Mouse (Mus musculus) spleen, embryonic (tissue): ENCODE data around the gene Pxk.

ENCODE experiments used
- CTCF ChIA-PET: fragments of 350-600 bp; sonication (Branson Sonifier 250); formaldehyde crosslinking; loops from one replicate; lab custom pipeline; 2022; lab: Charles Lee

The Pxk gene

GRCm38 (mm10) chr14:8097978-8098686 is at the start of gene Pxk:
TSS of gene Pxk (plus strand) at chr14:8098211.
- CTCF ChIA-PET, result interaction anchor here (0.8 kb wide), 1 partner anchor 17 kb away, joined by 3 read pairs; no protein-coding TSS in a partner anchor

GRCm38 (mm10) chr14:8049334-8049733 is 48.7 kb upstream of the Pxk start:
- CTCF ChIA-PET, result no interaction called here

GRCm38 (mm10) chr14:8051869-8052268 is 46.1 kb upstream of the Pxk start:
- CTCF ChIA-PET, result no interaction called here

GRCm38 (mm10) chr14:8052661-8053060 is 45.4 kb upstream of the Pxk start:
- CTCF ChIA-PET, result no interaction called here

- CTCF ChIA-PET, result no interaction called here
Observed at GRCm38 (mm10) chr14:8054310-8055102, 43.5 kb upstream of the Pxk start.

- CTCF ChIA-PET, result no interaction called here
Observed at GRCm38 (mm10) chr14:8056076-8056475, 41.9 kb upstream of the Pxk start.

- CTCF ChIA-PET, result no interaction called here
Observed at GRCm38 (mm10) chr14:8059938-8060337, 38.1 kb upstream of the Pxk start.

GRCm38 (mm10) chr14:8062076-8062475 is 35.9 kb upstream of the Pxk start:
- CTCF ChIA-PET, result no interaction called here

- CTCF ChIA-PET, result interaction anchor here (0.7 kb wide), 1 partner anchor 105 kb away, joined by 3 read pairs; no protein-coding TSS in a partner anchor
Observed at GRCm38 (mm10) chr14:8062537-8063301, 35.3 kb upstream of the Pxk start.

- CTCF ChIA-PET, result no interaction called here
Observed at GRCm38 (mm10) chr14:8063835-8064785, 33.9 kb upstream of the Pxk start.

GRCm38 (mm10) chr14:8080165-8080679 is 17.8 kb upstream of the Pxk start, which contains the start of gene Rpp14:
TSS of gene Rpp14 (plus strand) at chr14:8080367.
- CTCF ChIA-PET, result no interaction called here

- CTCF ChIA-PET, result no interaction called here
Observed at GRCm38 (mm10) chr14:8080718-8081117, 17.3 kb upstream of the Pxk start.

- CTCF ChIA-PET, result no interaction called here
Observed at GRCm38 (mm10) chr14:8082949-8083348, 15.1 kb upstream of the Pxk start.

GRCm38 (mm10) chr14:8089016-8089415 is 9.0 kb upstream of the Pxk start:
- CTCF ChIA-PET, result no interaction called here

- CTCF ChIA-PET, result interaction anchor here (0.6 to 1.5 kb wide), 8 partner anchors 15 to 80 kb away, joined by 3 to 12 read pairs (median 4); partner anchors contain the start of gene Pdhb
Observed at GRCm38 (mm10) chr14:8092573-8092972, 5.4 kb upstream of the Pxk start.

- CTCF ChIA-PET, result interaction anchor here (0.6 to 1.5 kb wide), 4 partner anchors 15 to 268 kb away, joined by 3 to 12 read pairs (median 4); no protein-coding TSS in a partner anchor
Observed at GRCm38 (mm10) chr14:8093427-8093826, 4.6 kb upstream of the Pxk start.

- CTCF ChIA-PET, result interaction anchor here (0.6 kb wide), 1 partner anchor 103 kb away, joined by 4 read pairs; no protein-coding TSS in a partner anchor
Observed at GRCm38 (mm10) chr14:8094931-8095561, 3.0 kb upstream of the Pxk start.

- CTCF ChIA-PET, result interaction anchor here (1.0 kb wide), 1 partner anchor 65 kb away, joined by 5 read pairs; no protein-coding TSS in a partner anchor
Observed at GRCm38 (mm10) chr14:8095562-8095950, 2.5 kb upstream of the Pxk start.

GRCm38 (mm10) chr14:8098687-8098995 is 630 bp downstream of the Pxk start:
- CTCF ChIA-PET, result no interaction called here

GRCm38 (mm10) chr14:8099561-8100021 is 1.6 kb downstream of the Pxk start:
- CTCF ChIA-PET, result no interaction called here
